Mouse (Mus musculus) erythroblast, embryonic 14.5 days (primary cell): ENCODE results near the gene Eif2b5.

Source experiments
- GATA1 ChIP-seq: IDR thresholded peaks from 2 replicates; pipeline ENCODE4 v1.6.1; 2012; ENCODE audit warnings: low read length, inconsistent platforms, mixed read lengths
- TAL1 ChIP-seq: IDR thresholded peaks from 3 replicates; pipeline ENCODE4 v1.6.1; 2012; ENCODE audit warnings: low read length, inconsistent platforms, mixed read lengths

DNA sequence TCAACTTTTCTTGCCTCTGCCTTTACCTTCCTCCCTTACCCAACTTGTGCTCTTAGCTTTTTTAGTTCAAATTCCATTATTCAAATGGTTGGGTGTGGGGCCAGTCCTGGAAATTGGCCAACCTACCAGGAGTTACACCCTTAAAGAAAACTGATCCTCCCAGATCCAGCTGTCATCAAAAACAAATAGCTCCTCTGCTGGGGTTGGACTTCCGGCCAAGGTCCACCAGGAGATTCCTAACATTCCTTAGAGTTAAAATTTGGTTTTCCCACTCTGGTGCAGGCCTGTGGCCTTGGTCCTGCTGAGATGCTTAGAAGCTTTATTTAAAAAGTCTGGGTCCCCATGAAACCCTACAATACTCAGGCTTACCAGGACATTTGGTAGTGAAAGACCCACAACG, 20.1 kb upstream of the Eif2b5 start:
- TF ChIP-seq GATA1 (no peak), TAL1 (no peak)
